Comparison of ENCODE assay signal across 27 mouse cellular contexts in genomic region chr10:122846476-122846875, GRCm38 (mm10).
DNase-seq lines count a peak whose midpoint lies in the region; ATAC-seq lines count a peak whose summit lies in the region.
"Had no signal": no experiment of that assay in that cellular context is flagged by ENCODE, and none has a peak within 500 bp of the region (broad histone marks: within the 10 kb centered on the region; RNA-seq: fewer than 3 reads in every experiment).

No protein-coding gene starts in this region.

- no peak for ATAC-seq in heart, embryonic 13.5 days (ENCODE audit: extremely low read depth, insufficient number of reproducible peaks, low FRiP score, low TSS enrichment)
- ATAC-seq in heart, embryonic 11.5 days (replicated peaks; ENCODE audit: insufficient number of reproducible peaks, low FRiP score, low TSS enrichment): no peak
- no peak for ATAC-seq in limb, embryonic 15.5 days (ENCODE audit: insufficient number of reproducible peaks, low FRiP score, low TSS enrichment, low read depth)
- ATAC-seq: intestine, embryonic 16.5 days; midbrain, embryonic 16.5 days had no signal

- no peaks in the 10 kb centered on the region for H3K27me3 ChIP-seq in heart, embryonic 13.5 days (replicated peaks)
- no peaks in the 10 kb centered on the region for H3K27me3 ChIP-seq in heart, embryonic 11.5 days (ENCODE audit: control insufficient read depth, insufficient read depth, low read length)
- no peaks in the 10 kb centered on the region for H3K27me3 ChIP-seq in limb, embryonic 15.5 days
- H3K27me3 ChIP-seq in limb, embryonic 10.5 days (ENCODE audit: low read depth, poor library complexity, severe bottlenecking): no peaks in the 10 kb centered on the region
- H3K27me3 ChIP-seq: embryonic facial prominence, embryonic 15.5 days; forebrain, embryonic 12.5 days; hindbrain, embryonic 13.5 days; limb, embryonic 12.5 days; lung, embryonic 15.5 days; neural tube, embryonic 12.5 days had no signal

- H3K9ac ChIP-seq in heart, embryonic 13.5 days: no peak overlapping the region
- no peak overlapping the region for H3K9ac ChIP-seq in heart, embryonic 11.5 days (ENCODE audit: low read depth, low read length)
- H3K9ac ChIP-seq in limb, embryonic 15.5 days: no peak overlapping the region
- H3K9ac ChIP-seq: embryonic facial prominence, embryonic 15.5 days; forebrain, embryonic 12.5 days; forebrain, postnatal 0 days; hindbrain, embryonic 13.5 days; limb, embryonic 12.5 days; lung, embryonic 15.5 days; neural tube, embryonic 12.5 days had no signal

- H3K9me3 ChIP-seq in heart, embryonic 13.5 days: no peaks in the 10 kb centered on the region
- no peaks in the 10 kb centered on the region for H3K9me3 ChIP-seq in heart, embryonic 11.5 days (replicated peaks; ENCODE audit: control insufficient read depth, low read length)
- H3K9me3 ChIP-seq in limb, embryonic 15.5 days: no peaks in the 10 kb centered on the region
- H3K9me3 ChIP-seq in limb, embryonic 10.5 days (replicated peaks): no peaks in the 10 kb centered on the region
- H3K9me3 ChIP-seq: embryonic facial prominence, embryonic 15.5 days; forebrain, embryonic 12.5 days; hindbrain, embryonic 13.5 days; limb, embryonic 12.5 days; lung, embryonic 15.5 days; neural tube, embryonic 12.5 days had no signal

- H3K4me3 ChIP-seq in heart, embryonic 13.5 days: no peak overlapping the region
- no peak overlapping the region for H3K4me3 ChIP-seq in heart, embryonic 11.5 days (ENCODE audit: low read depth, low read length)
- H3K4me3 ChIP-seq in limb, embryonic 15.5 days: no peak overlapping the region
- no peak overlapping the region for H3K4me3 ChIP-seq in limb, embryonic 10.5 days
- H3K4me3 ChIP-seq: embryonic facial prominence, embryonic 15.5 days; forebrain, embryonic 12.5 days; hindbrain, embryonic 13.5 days; limb, embryonic 12.5 days; lung, embryonic 15.5 days; neural tube, embryonic 12.5 days had no signal

- no peak for DNase-seq in limb, embryonic 10.5 days (ENCODE audit: low spot score)
- DNase-seq in thymus, postnatal 0 days (ENCODE audit: low spot score): peak; percentile 86
- DNase-seq in thymus, postnatal 4 days: peak; percentile 30
- no peak for DNase-seq in adrenal gland, adult 8-10 months
- no peak for DNase-seq in kidney, postnatal 14 days
- DNase-seq: B cell, adult 2 months; cerebellum, adult 8-10 months; embryo, embryonic 11 days; forebrain, postnatal 0 days; gastrocnemius, postnatal 10 days; heart, adult 11 months; heart, postnatal 10 days; kidney, adult 9 months; kidney, postnatal 25 days had no signal

- peaks cover 43% of the 10 kb centered on the region for H3K4me1 ChIP-seq in heart, embryonic 13.5 days
- peaks cover 9% of the 10 kb centered on the region; the same call in 1 of the 2 replicates for H3K4me1 ChIP-seq in heart, embryonic 11.5 days (ENCODE audit: control insufficient read depth, insufficient read depth, low read length)
- peaks cover 21% of the 10 kb centered on the region for H3K4me1 ChIP-seq in limb, embryonic 15.5 days
- peaks cover 10% of the 10 kb centered on the region for H3K4me1 ChIP-seq in limb, embryonic 10.5 days

- no peaks in the 10 kb centered on the region for H3K36me3 ChIP-seq in heart, embryonic 13.5 days
- H3K36me3 ChIP-seq in heart, embryonic 11.5 days (ENCODE audit: control insufficient read depth, insufficient read depth, low read length): no peaks in the 10 kb centered on the region
- H3K36me3 ChIP-seq in limb, embryonic 15.5 days: no peaks in the 10 kb centered on the region
- no peaks in the 10 kb centered on the region for H3K36me3 ChIP-seq in limb, embryonic 10.5 days
- H3K36me3 ChIP-seq: embryonic facial prominence, embryonic 15.5 days; forebrain, embryonic 12.5 days; hindbrain, embryonic 13.5 days; limb, embryonic 12.5 days; lung, embryonic 15.5 days; neural tube, embryonic 12.5 days had no signal

- peak overlapping the region; percentile 80; the same call in 1 of the 2 replicates for H3K27ac ChIP-seq in heart, embryonic 13.5 days (replicated peaks)
- no peak overlapping the region for H3K27ac ChIP-seq in heart, embryonic 11.5 days (ENCODE audit: low read depth, low read length)
- H3K27ac ChIP-seq in limb, embryonic 15.5 days: peak overlapping the region; percentile 75; the same call in 1 of the 2 replicates
- no peak overlapping the region for H3K27ac ChIP-seq in limb, embryonic 10.5 days
- H3K27ac ChIP-seq: forebrain, embryonic 12.5 days; lung, embryonic 15.5 days; neural tube, embryonic 12.5 days had no signal

- no peak overlapping the region for H3K4me2 ChIP-seq in heart, embryonic 13.5 days
- no peak overlapping the region for H3K4me2 ChIP-seq in heart, embryonic 11.5 days
- no peak overlapping the region for H3K4me2 ChIP-seq in limb, embryonic 15.5 days
- H3K4me2 ChIP-seq: embryonic facial prominence, embryonic 15.5 days; forebrain, embryonic 12.5 days; hindbrain, embryonic 13.5 days; limb, embryonic 12.5 days; liver, embryonic 11.5 days; lung, embryonic 15.5 days; midbrain, embryonic 11.5 days; neural tube, embryonic 12.5 days had no signal

- WGBS in heart, embryonic 13.5 days: 80% methylated on average over 1 of the region's 1 CpGs
- 92% methylated on average over 1 of the region's 1 CpGs for WGBS in heart, embryonic 11.5 days (ENCODE audit: insufficient replicate concordance)
- WGBS in limb, embryonic 15.5 days: 100% methylated on average over 1 of the region's 1 CpGs
- WGBS in limb, embryonic 10.5 days: 94% methylated on average over 1 of the region's 1 CpGs

Comparison
In these comparisons a context has a peak if more than half of its experiments do, and no peak if none do; other contexts are left out.
1. H3K27ac ChIP-seq: peak in heart, embryonic 13.5 days (single experiment) and limb, embryonic 15.5 days (single experiment); none in heart, embryonic 11.5 days (single experiment) and limb, embryonic 10.5 days (single experiment).
2. DNase-seq: peak in thymus, postnatal 0 days (single experiment) and thymus, postnatal 4 days (single experiment); none in limb, embryonic 10.5 days (single experiment), adrenal gland, adult 8-10 months (single experiment) and kidney, postnatal 14 days (single experiment).